Mouse (Mus musculus) ES-E14 (cell line): ENCODE results near the gene Rasa3. TPM values are rescaled to one million over a fixed set of nuclear protein-coding genes. Genes with fewer than 3 reads are reported as not detected.

Source experiments
- DNase-seq: peaks from one replicate; pipeline ENCODE4 v3.0.0-alpha.2; 2013; ENCODE audit warnings: low read depth, low spot score
- H3K27ac ChIP-seq: 2 replicates; pipeline ENCODE4 v1.5.1; 2012; ENCODE audit warnings: low read depth, mild to moderate bottlenecking, low read length, moderate library complexity, mixed read lengths; ENCODE audit not compliant: poor library complexity, insufficient read depth, severe bottlenecking
- H3K36me3 ChIP-seq: 2 replicates; pipeline ENCODE4 v1.6.1; 2012; ENCODE audit warnings: mild to moderate bottlenecking, low read length, moderate library complexity, mixed read lengths; ENCODE audit not compliant: control insufficient read depth, poor library complexity, insufficient read depth, severe bottlenecking
- H3K4me1 ChIP-seq, 2 experiments: fragments of 150-350 bp in 1 of 2; sonication (generic) in 1 of 2; 2 replicates each; pipeline ENCODE4 v1.6.1; 2012; ENCODE audit warnings: low read length in 2 of 2, mild to moderate bottlenecking in 1 of 2, mixed read lengths in 1 of 2; ENCODE audit not compliant: control insufficient read depth in 2 of 2, insufficient read depth in 2 of 2, poor library complexity in 1 of 2
- H3K4me3 ChIP-seq, 2 experiments: fragments of 150-350 bp in 1 of 2; sonication (generic) in 1 of 2; 2 replicates each; pipeline ENCODE4 v1.5.1; 2012; ENCODE audit warnings: low read length in 2 of 2, low read depth in 1 of 2, mild to moderate bottlenecking in 1 of 2, mixed read lengths in 1 of 2; ENCODE audit not compliant: insufficient read depth in 1 of 2, poor library complexity in 1 of 2, severe bottlenecking in 1 of 2
- H3K9ac ChIP-seq: 2 replicates; pipeline ENCODE4 v1.6.1; 2012; ENCODE audit warnings: low read depth, mild to moderate bottlenecking, low read length, mixed read lengths; ENCODE audit not compliant: poor library complexity, insufficient read depth, severe bottlenecking
- H3K9me3 ChIP-seq: fragments of 150-350 bp; sonication (generic); 2 replicates; pipeline ENCODE4 v1.6.1; 2012; ENCODE audit warnings: low read depth, mild to moderate bottlenecking, low read length; ENCODE audit not compliant: control insufficient read depth, insufficient read depth
- CHD2 ChIP-seq: IDR thresholded peaks from 2 replicates; pipeline ENCODE4 v1.6.1; 2014; ENCODE audit warnings: mild to moderate bottlenecking, low read depth, low read length, inconsistent platforms
- HCFC1 ChIP-seq: IDR thresholded peaks from 2 replicates; pipeline ENCODE4 v1.6.1; 2012; ENCODE audit warnings: low read length, inconsistent platforms, borderline replicate concordance; ENCODE audit not compliant: insufficient read depth
- MAFK ChIP-seq: IDR thresholded peaks from 2 replicates; pipeline ENCODE4 v1.6.1; 2014; ENCODE audit warnings: mild to moderate bottlenecking, low read depth, low read length, inconsistent platforms; ENCODE audit not compliant: insufficient read depth
- ZC3H11A ChIP-seq: IDR thresholded peaks from 2 replicates; pipeline ENCODE4 v1.6.1; 2012; ENCODE audit warnings: low read depth, mild to moderate bottlenecking, inconsistent platforms, low read length, borderline replicate concordance
- ZNF384 ChIP-seq: IDR thresholded peaks from 2 replicates; pipeline ENCODE4 v1.6.1; 2012; ENCODE audit warnings: low read depth, low read length, inconsistent platforms
- in situ Hi-C, 2 experiments: fragments of 600-800 bp; cut with MboI; formaldehyde crosslinking; loops; one replicate each; pipeline ENCODE4 v1.15.1; 2025; ENCODE audit warnings: low sequenced_read_pairs in 2 of 2, inconsistent platforms in 1 of 2; ENCODE audit not compliant: unreplicated experiment in 2 of 2
- total RNA-seq: library from RNA; depleted of rRNA; stranded (reverse); fragments of 300-350 nt; gene quantifications from 2 replicates; pipeline ENCODE4 v1.2.3, GENCODE M21; 2012; rRNA removed

The Rasa3 gene
- total RNA-seq, 1 experiment, result 14.4 TPM

DNA sequence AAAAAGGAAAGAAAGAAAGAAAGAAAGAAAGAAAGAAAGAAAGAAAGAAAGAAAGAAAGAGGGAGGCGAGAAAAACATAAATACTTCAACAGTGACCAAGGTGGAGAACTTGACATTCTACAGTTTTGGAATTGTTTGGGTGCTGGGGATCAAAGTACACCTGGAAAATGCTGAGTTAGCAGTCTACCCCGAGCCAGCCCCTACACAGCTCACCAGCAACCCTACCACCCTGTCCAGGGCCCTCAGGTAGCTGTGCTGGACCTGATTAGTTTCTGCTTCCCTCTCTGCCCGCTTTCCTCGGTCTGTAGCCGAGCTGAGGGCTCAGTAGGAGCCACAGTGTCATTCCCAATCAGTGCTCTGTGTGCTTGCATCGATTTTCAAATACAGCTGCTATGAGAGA lies 157.1 kb downstream of the Rasa3 start:
- no peak overlapping the region for H3K9ac ChIP-seq
- in situ Hi-C loops, result no loop called here

DNA sequence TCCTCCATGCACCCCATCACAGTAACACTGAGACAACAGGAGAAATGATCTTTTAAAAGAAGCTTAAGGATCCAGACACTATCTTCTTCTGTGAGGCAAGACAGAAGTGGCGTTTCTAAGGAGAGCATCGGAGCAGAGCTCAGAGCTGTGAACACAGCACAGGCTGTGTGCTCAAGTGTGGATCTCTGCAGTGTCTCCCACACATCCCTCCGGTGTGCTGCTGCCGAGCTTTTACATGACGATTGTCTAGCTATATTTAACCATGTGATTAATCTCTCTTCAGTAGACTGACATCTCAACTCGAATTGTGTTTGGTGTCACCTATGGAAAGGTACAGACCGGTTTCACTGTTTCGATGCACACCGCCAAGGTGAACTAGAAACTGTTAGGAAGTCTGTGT lies 157.9 kb downstream of the Rasa3 start:
- Histone ChIP-seq H3K27ac (no peak overlapping the region), H3K36me3 (no peaks in the 10 kb centered on the region), H3K4me3 (no peak overlapping the region), H3K9ac (no peak overlapping the region), H3K4me1 (no peaks in the 10 kb centered on the region), H3K9me3 (no peaks in the 10 kb centered on the region)
- in situ Hi-C loops, result no loop called here
- no peak for DNase-seq
- TF ChIP-seq ZC3H11A, result no peak
- TF ChIP-seq CHD2, result no peak
- TF ChIP-seq HCFC1, result no peak
- no peak for TF ChIP-seq ZNF384
- no peak for TF ChIP-seq MAFK

More for the DNA sequence above, 157.1 kb downstream of the Rasa3 start:
- H3K4me3 ChIP-seq, result no peak overlapping the region
- H3K36me3 ChIP-seq, result no peaks in the 10 kb centered on the region
- no peak for TF ChIP-seq ZNF384
- TF ChIP-seq HCFC1, result no peak
- peak; percentile 73 for TF ChIP-seq MAFK
- no peak for TF ChIP-seq ZC3H11A
- no peaks in the 10 kb centered on the region for H3K4me1 ChIP-seq
- H3K27ac ChIP-seq, result no peak overlapping the region
- DNase-seq, result no peak
- no peaks in the 10 kb centered on the region for H3K9me3 ChIP-seq

- Histone ChIP-seq H3K9me3 (no peaks in the 10 kb centered on the region), H3K4me1 (no peaks in the 10 kb centered on the region), H3K9ac (no peak overlapping the region), H3K4me3 (no peak overlapping the region), H3K27ac (no peak overlapping the region), H3K36me3 (no peaks in the 10 kb centered on the region)
- no peak for DNase-seq
- TF ChIP-seq CHD2 (no peak), ZC3H11A (no peak), MAFK (no peak), HCFC1 (no peak), ZNF384 (no peak)
- in situ Hi-C loops, result no loop called here
These were observed 160.1 kb downstream of the Rasa3 start for GRCm38 (mm10) chr8:13517284-13517781.

Other genes starting within 250 kb of the Rasa3 start
- 0.18 and 0.26 TPM in 2 replicates for gene Tmem255b, start 242.4 kb downstream of the Rasa3 start, total RNA-seq
- gene Gas6, start 183.1 kb downstream of the Rasa3 start, total RNA-seq, result 20.7 and 28.8 TPM in 2 replicates
- 0.26 TPM in 1 of 2 replicates, not detected in the other for gene 1700029H14Rik, start 115.1 kb downstream of the Rasa3 start, total RNA-seq
- gene Cfap97d2, start 28.3 kb upstream of the Rasa3 start, total RNA-seq, result 0.21 TPM in 1 of 2 replicates, not detected in the other
- gene Cdc16, start 80.1 kb upstream of the Rasa3 start, total RNA-seq, result 51.5 and 63.6 TPM in 2 replicates
- 27.6 and 34.2 TPM in 2 replicates for gene Upf3a, start 108.0 kb upstream of the Rasa3 start, total RNA-seq
- gene AF366264, start 160.8 kb upstream of the Rasa3 start, total RNA-seq, result not detected in 2 replicates
- gene Champ1, start 192.0 kb upstream of the Rasa3 start, total RNA-seq, result 20.0 and 26.3 TPM in 2 replicates
- gene Coprs, start 212.7 kb upstream of the Rasa3 start, total RNA-seq, result 57.1 and 59.5 TPM in 2 replicates